Mouse (Mus musculus) erythroblast, embryonic 14.5 days (primary cell): ENCODE data around the gene Cisd1.

Experiments
- GATA1 ChIP-seq: IDR thresholded peaks from 2 replicates; pipeline ENCODE4 v1.6.1; 2012; ENCODE audit warnings: low read length, inconsistent platforms, mixed read lengths
- TAL1 ChIP-seq: IDR thresholded peaks from 3 replicates; pipeline ENCODE4 v1.6.1; 2012; ENCODE audit warnings: low read length, inconsistent platforms, mixed read lengths

DNA sequence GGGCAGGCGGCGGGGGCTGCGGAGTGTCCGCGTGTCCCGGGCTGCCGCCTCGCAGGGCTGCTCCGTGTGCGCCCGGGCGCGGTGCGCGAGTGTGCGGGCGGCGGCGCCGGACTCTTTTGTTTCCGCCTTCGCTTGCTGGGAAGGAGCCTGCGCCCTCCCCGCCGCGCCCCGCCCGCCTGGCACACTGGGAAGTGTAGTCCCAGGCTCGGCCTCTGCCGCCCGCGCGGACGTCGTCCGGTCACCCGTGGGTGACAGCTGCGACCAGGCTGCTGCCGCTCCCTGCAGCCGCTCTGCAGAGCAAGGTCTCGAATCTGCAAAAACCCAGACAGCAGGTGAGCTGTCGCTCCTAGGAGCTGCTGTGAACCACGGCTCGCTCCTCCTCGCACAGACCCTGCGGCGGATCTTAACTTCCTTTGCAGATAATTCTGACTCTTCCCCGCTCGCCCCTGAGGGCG is 59.6 kb downstream of the Cisd1 start, which contains the start of gene Ube2d1:
- TF ChIP-seq GATA1 (no peak), TAL1 (no peak)
